Mouse (Mus musculus) large intestine, adult 2 months (tissue): ENCODE data around the gene Tspyl3. TPM values are rescaled to one million over a fixed set of nuclear protein-coding genes. Genes with fewer than 3 reads are reported as not detected.

Experiments
- DNase-seq: peaks from one replicate; pipeline ENCODE4 v3.0.0-alpha.2; 2012; ENCODE audit warnings: low read depth, low spot score
- WGBS: fragments of 180-500 bp; shearing (Covaris S2); methylation state at CpG from one replicate; pipeline ENCODE4 v1.1.7; 2018; 5-methylcytosine and 5-hydroxymethylcytosine counted together
- polyA plus RNA-seq: library from polyadenylated mRNA; depleted of rRNA; stranded (reverse); fragments of >200 nt; gene quantifications from 2 replicates; pipeline ENCODE4 v1.2.3, GENCODE M21; 2012; rRNA removed

Gene Tspyl3
- polyA plus RNA-seq, 1 experiment = 3.2 TPM

- no peak for DNase-seq
- 78% methylated on average over 3 of the region's 3 CpGs for WGBS
Observed at GRCm38 (mm10) chr2:153179961-153180360, 45.3 kb downstream of the Tspyl3 start.

DNA sequence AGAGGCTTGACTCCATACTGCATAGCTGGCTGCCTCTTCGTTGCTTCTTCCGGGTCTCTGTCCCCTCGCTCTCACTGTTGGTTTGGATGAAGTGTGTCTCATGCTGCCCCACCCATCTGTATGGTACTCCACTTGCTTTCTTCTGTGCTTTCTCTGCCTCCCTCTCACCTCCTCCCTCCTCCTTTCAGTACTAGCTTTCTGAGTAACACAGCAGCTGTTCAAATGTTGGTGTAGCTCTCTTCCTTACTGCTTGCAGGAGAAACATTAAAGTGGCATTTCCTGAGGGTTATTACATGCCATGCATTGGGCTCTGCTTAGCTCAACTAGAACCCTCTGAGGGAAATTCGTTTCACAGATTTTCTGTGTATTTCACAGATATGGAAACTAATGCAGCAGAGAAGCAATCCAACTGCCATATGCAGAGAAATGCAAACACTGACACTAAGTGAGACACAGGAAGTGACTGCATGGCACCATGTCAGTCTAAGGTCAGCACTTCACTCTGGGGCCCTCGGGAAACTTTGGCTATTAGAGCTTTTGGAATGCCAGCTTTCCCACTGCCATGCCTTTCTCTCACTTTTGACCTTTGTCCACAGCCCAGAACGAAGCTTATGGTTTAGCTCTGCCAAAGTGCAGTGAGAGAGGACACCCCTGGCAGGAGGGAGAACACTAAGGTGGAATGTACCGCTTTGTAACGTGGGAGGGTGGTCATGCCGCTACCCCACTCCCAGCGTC lies 45.9 kb downstream of the Tspyl3 start:
- 41% methylated on average over 10 of the region's 10 CpGs for WGBS
- DNase-seq = no peak

DNA sequence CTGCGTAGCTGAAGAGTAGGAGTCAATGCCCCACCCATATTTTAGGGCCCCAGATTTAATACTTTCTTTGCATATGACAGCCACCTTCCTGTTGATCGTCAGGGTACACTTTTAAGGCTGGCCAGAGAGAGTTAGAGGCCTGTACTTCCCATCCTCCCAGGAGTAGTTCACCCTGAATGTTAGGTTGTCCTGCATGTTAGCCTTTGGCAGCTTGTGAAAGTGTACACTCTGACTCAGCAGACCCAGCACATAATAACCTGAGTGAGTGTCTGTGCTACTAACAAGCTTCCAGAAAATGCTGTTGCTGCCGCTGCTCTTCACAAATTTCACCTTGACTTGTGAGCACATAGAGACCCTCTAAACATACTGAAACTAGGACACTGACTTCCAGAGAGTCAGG lies 48.1 kb downstream of the Tspyl3 start:
- no peak for DNase-seq
- WGBS = 32% methylated on average over 3 of the region's 3 CpGs

- DNase-seq = no peak
- WGBS = 25% methylated on average over 8 of the region's 8 CpGs
Observed at GRCm38 (mm10) chr2:153175995-153176570, 49.2 kb downstream of the Tspyl3 start.

Other genes with a start within 250 kb of the Tspyl3 start
- gene Pdrg1, start 210.0 kb downstream of the Tspyl3 start, polyA plus RNA-seq = 30.5 and 34.0 TPM in 2 replicates
- 0.14 TPM in 2 replicates for gene Xkr7, start 193.6 kb downstream of the Tspyl3 start, polyA plus RNA-seq
- gene Ccm2l, start 159.5 kb downstream of the Tspyl3 start, polyA plus RNA-seq = 3.5 and 7.5 TPM in 2 replicates
- gene Hck, start 117.0 kb downstream of the Tspyl3 start, polyA plus RNA-seq = 18.0 and 24.0 TPM in 2 replicates
- 37.3 and 48.4 TPM in 2 replicates for gene Tm9sf4, start 64.1 kb downstream of the Tspyl3 start, polyA plus RNA-seq
- gene Plagl2, start 16.0 kb upstream of the Tspyl3 start, polyA plus RNA-seq = 13.2 and 19.3 TPM in 2 replicates
- 16.7 and 22.5 TPM in 2 replicates for gene Pofut1, start 16.1 kb upstream of the Tspyl3 start, polyA plus RNA-seq
- gene Kif3b, start 66.0 kb upstream of the Tspyl3 start, polyA plus RNA-seq = 7.1 and 9.3 TPM in 2 replicates
- gene Asxl1, start 120.4 kb upstream of the Tspyl3 start, polyA plus RNA-seq = 8.0 and 10.3 TPM in 2 replicates